Mouse (Mus musculus) MEL (cell line): ENCODE results near the gene Sec14l4. TPM values are rescaled to one million over a fixed set of nuclear protein-coding genes. Genes with fewer than 3 reads are reported as not detected.
A peak's percentile ranks its signal among the peaks of the same experiment; 100 is the strongest.

Experiments
- DNase-seq: peaks from one replicate; pipeline ENCODE4 v3.0.0; 2011; ENCODE audit warnings: low read depth, low spot score
- H3K27ac ChIP-seq: 2 replicates; pipeline ENCODE4 v1.5.1; 2012; ENCODE audit warnings: low read depth, mild to moderate bottlenecking, control low read depth, low read length, moderate library complexity; ENCODE audit not compliant: control insufficient read depth
- H3K27me3 ChIP-seq, 2 experiments: fragments of 150-350 bp in 1 of 2; sonication (generic) in 1 of 2; 2 replicates each; pipeline ENCODE4 v1.6.1; 2012; ENCODE audit warnings: low read length in 2 of 2, mild to moderate bottlenecking in 2 of 2, improper control_type of control experiment in 1 of 2, moderate library complexity in 1 of 2; ENCODE audit not compliant: insufficient read depth in 2 of 2, control insufficient read depth in 1 of 2
- H3K36me3 ChIP-seq, 2 experiments: 2 replicates each; pipeline ENCODE4 v1.6.1; 2012 to 2014; ENCODE audit warnings: low read length in 2 of 2, improper control_type of control experiment in 1 of 2, inconsistent platforms in 1 of 2, mild to moderate bottlenecking in 1 of 2; ENCODE audit not compliant: insufficient read depth in 2 of 2, control insufficient read depth in 1 of 2
- H3K4me1 ChIP-seq, 2 experiments: fragments of 150-350 bp in 1 of 2; sonication (generic) in 1 of 2; 2 replicates each; pipeline ENCODE4 v1.6.1; 2012; ENCODE audit warnings: low read length in 2 of 2, improper control_type of control experiment in 1 of 2, mild to moderate bottlenecking in 1 of 2; ENCODE audit not compliant: insufficient read depth in 2 of 2, control insufficient read depth in 1 of 2
- H3K4me3 ChIP-seq, 2 experiments: fragments of 150-350 bp in 1 of 2; sonication (generic) in 1 of 2; 2 replicates each; pipeline ENCODE4 v1.5.1; 2012; ENCODE audit warnings: low read depth in 2 of 2, low read length in 2 of 2, mild to moderate bottlenecking in 2 of 2, moderate library complexity in 2 of 2, control low read depth in 1 of 2, improper control_type of control experiment in 1 of 2; ENCODE audit not compliant: control insufficient read depth in 1 of 2, insufficient read depth in 1 of 2
- H3K79me2 ChIP-seq: 2 replicates; pipeline ENCODE4 v1.6.1; 2012; ENCODE audit warnings: mild to moderate bottlenecking, low read length, moderate library complexity; ENCODE audit not compliant: control insufficient read depth, poor library complexity, insufficient read depth
- H3K9ac ChIP-seq: 2 replicates; pipeline ENCODE4 v1.6.1; 2012; ENCODE audit warnings: low read depth, mild to moderate bottlenecking, control low read depth, low read length, moderate library complexity; ENCODE audit not compliant: control insufficient read depth, poor library complexity, severe bottlenecking
- H3K9me3 ChIP-seq: fragments of 150-350 bp; sonication (generic); replicated peaks from 2 replicates; pipeline ENCODE4 v1.6.1; 2012; ENCODE audit warnings: mild to moderate bottlenecking, low read length, improper control_type of control experiment, moderate library complexity; ENCODE audit not compliant: insufficient read depth
- BHLHE40 ChIP-seq: IDR thresholded peaks from 2 replicates; pipeline ENCODE4 v1.6.1; 2012; ENCODE audit warnings: low read depth, mild to moderate bottlenecking, inconsistent platforms, low read length, improper control_type of control experiment, borderline replicate concordance
- CHD2 ChIP-seq: IDR thresholded peaks from 2 replicates; pipeline ENCODE4 v1.6.1; 2011; ENCODE audit warnings: low read length, improper control_type of control experiment
- E2F4 ChIP-seq: IDR thresholded peaks from 2 replicates; pipeline ENCODE4 v1.6.1; 2011; ENCODE audit warnings: low read depth, low read length, improper control_type of control experiment, borderline replicate concordance
- EP300 ChIP-seq, 2 experiments: IDR thresholded peaks; 2 replicates each; pipeline ENCODE4 v1.6.1; 2011; ENCODE audit warnings: improper control_type of control experiment in 2 of 2, low read length in 2 of 2, low read depth in 1 of 2, mild to moderate bottlenecking in 1 of 2
- ETS1 ChIP-seq: IDR thresholded peaks from 2 replicates; pipeline ENCODE4 v1.6.1; 2012; ENCODE audit warnings: low read depth, mild to moderate bottlenecking, inconsistent platforms, low read length, improper control_type of control experiment, moderate library complexity
- GABPA ChIP-seq: IDR thresholded peaks from 2 replicates; pipeline ENCODE4 v1.6.1; 2012; ENCODE audit warnings: low read depth, mild to moderate bottlenecking, inconsistent platforms, low read length, improper control_type of control experiment, moderate library complexity
- GATA1 ChIP-seq: IDR thresholded peaks from 2 replicates; pipeline ENCODE4 v1.6.1; 2011; ENCODE audit warnings: low read depth, low read length, improper control_type of control experiment
- HCFC1 ChIP-seq: IDR thresholded peaks from 2 replicates; pipeline ENCODE4 v1.6.1; 2012; ENCODE audit warnings: low read depth, mild to moderate bottlenecking, inconsistent platforms, low read length, improper control_type of control experiment, moderate library complexity
- JUND ChIP-seq: IDR thresholded peaks from 2 replicates; pipeline ENCODE4 v1.6.1; 2011; ENCODE audit warnings: low read depth, mild to moderate bottlenecking, improper control_type of control experiment, low read length
- KAT2A ChIP-seq: conservative IDR thresholded peaks from 2 replicates; pipeline ENCODE4 v1.6.1; 2012; ENCODE audit warnings: low read depth, low read length, improper control_type of control experiment, inconsistent platforms
- MXI1 ChIP-seq: IDR thresholded peaks from 2 replicates; pipeline ENCODE4 v1.6.1; 2011; ENCODE audit warnings: mild to moderate bottlenecking, low read depth, low read length, improper control_type of control experiment
- MYB ChIP-seq: IDR thresholded peaks from 2 replicates; pipeline ENCODE4 v1.6.1; 2011; ENCODE audit warnings: mild to moderate bottlenecking, low read depth, low read length, improper control_type of control experiment
- NRF1 ChIP-seq: IDR thresholded peaks from 2 replicates; pipeline ENCODE4 v1.6.1; 2014; ENCODE audit warnings: low read depth, mild to moderate bottlenecking, inconsistent platforms, low read length, improper control_type of control experiment, moderate library complexity; ENCODE audit not compliant: poor library complexity, insufficient read depth, severe bottlenecking
- POLR2AphosphoS2 ChIP-seq: IDR thresholded peaks from 2 replicates; pipeline ENCODE4 v1.6.1; 2011; ENCODE audit warnings: low read length, improper control_type of control experiment
- RCOR1 ChIP-seq: IDR thresholded peaks from 2 replicates; pipeline ENCODE4 v1.6.1; 2012; ENCODE audit warnings: low read depth, mild to moderate bottlenecking, inconsistent platforms, low read length, improper control_type of control experiment
- UBTF ChIP-seq: IDR thresholded peaks from 2 replicates; pipeline ENCODE4 v1.6.1; 2012; ENCODE audit warnings: low read depth, mild to moderate bottlenecking, inconsistent platforms, low read length, improper control_type of control experiment, moderate library complexity, borderline replicate concordance; ENCODE audit not compliant: insufficient read depth
- USF1 ChIP-seq: IDR thresholded peaks from 2 replicates; pipeline ENCODE4 v1.6.1; 2014; ENCODE audit warnings: low read depth, mild to moderate bottlenecking, inconsistent platforms, low read length, improper control_type of control experiment, moderate library complexity
- ZNF384 ChIP-seq: IDR thresholded peaks from 2 replicates; pipeline ENCODE4 v1.6.1; 2012; ENCODE audit warnings: low read depth, mild to moderate bottlenecking, inconsistent platforms, low read length, improper control_type of control experiment
- polyA plus RNA-seq, 2 experiments: library from polyadenylated mRNA; stranded (reverse) in 1 of 2; unstranded in 1 of 2; fragments of >175 nt in 1 of 2; fragments of >200 nt in 1 of 2; gene quantifications; 2 replicates each; pipeline versions ENCODE4 v1.2.1 to v1.2.4; 2012; ENCODE audit warnings: low replicate concordance in 2 of 2, low read depth in 1 of 2; ENCODE audit not compliant: insufficient read length in 2 of 2, insufficient read depth in 1 of 2, missing spikeins in 1 of 2
- total RNA-seq: library from RNA; depleted of rRNA; stranded (reverse); fragments of 300-350 nt; gene quantifications from 2 replicates; pipeline ENCODE4 v1.2.3, GENCODE M21; 2012

The Sec14l4 gene
- total and polyA plus RNA-seq, 3 experiments, result not detected

DNA sequence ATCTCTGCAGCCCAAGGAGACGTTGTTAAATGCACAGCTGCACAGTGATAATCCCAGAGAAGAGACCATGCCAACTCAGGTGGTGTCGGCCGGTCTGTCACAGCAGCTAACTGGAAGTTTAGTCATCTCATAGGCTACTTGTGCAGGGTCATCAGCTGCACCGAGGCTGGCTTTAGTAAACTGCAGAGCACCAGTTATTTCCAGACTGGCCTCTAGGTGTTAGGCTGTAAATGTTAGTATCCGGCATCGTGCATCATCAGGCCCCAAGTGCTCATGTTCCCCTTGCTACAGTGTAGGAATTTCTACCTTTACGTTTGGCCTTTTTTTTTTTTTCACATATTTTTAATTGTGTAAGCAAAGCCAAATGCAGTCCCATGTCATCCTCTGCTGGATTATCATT is 2.2 kb downstream of the Sec14l4 start:
- peaks cover 0 to 7% of the 10 kb centered on the region in 2 experiments; a peak in 2 of 4 replicates for H3K36me3 ChIP-seq
- DNase-seq, result no peak
- no peak overlapping the region for H3K27ac ChIP-seq
- no peak overlapping the region for H3K4me3 ChIP-seq
- H3K4me1 ChIP-seq, result peaks cover 0 to 12% of the 10 kb centered on the region in 2 experiments; a peak in 2 of 4 replicates
- H3K9me3 ChIP-seq, result no peaks in the 10 kb centered on the region
- no peak overlapping the region for H3K9ac ChIP-seq
- H3K79me2 ChIP-seq, result no peaks in the 10 kb centered on the region
- peaks cover 0 to 2% of the 10 kb centered on the region in 2 experiments; a peak in 3 of 4 replicates for H3K27me3 ChIP-seq
- TF ChIP-seq HCFC1 (no peak), POLR2AphosphoS2 (no peak), UBTF (no peak), ZNF384 (no peak), KAT2A (no peak), GABPA (no peak), MXI1 (no peak), E2F4 (no peak), CHD2 (no peak), MYB (no peak), USF1 (no peak), BHLHE40 (no peak), NRF1 (no peak), JUND (no peak), RCOR1 (no peak)

DNA sequence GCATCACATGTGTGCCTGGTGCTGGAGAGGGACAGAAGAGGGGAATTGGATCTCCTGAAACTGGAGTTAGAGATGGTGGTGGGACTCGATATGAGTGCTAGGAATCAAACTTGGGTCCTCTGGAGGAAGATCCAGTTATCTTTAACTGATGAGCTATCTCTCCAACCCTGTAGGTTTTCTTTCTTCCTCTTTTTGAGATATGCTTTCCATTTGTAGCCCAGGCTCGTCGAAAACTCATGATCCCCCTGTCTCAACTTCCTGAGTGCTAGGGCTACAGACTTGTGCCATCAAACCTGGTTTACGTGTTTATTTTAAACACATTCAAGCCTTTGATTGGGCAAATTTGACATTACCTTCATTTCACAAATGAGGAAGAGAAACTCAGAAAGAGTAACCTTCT is 2.9 kb downstream of the Sec14l4 start:
- TF ChIP-seq EP300 (IDR thresholded peaks at IDR 0.05; ENCODE audit: low read depth in 1 of 2, low read length in 2 of 2) (peak in 1 of 2 experiments; percentile 67; a peak in 2 of 4 replicates), ETS1 (no peak), GATA1 (peak; percentile 86)
- Histone ChIP-seq H3K27ac (no peak overlapping the region), H3K79me2 (no peaks in the 10 kb centered on the region), H3K9me3 (no peaks in the 10 kb centered on the region), H3K9ac (no peak overlapping the region), H3K4me3 (no peak overlapping the region), H3K27me3 (peaks cover 0 to 2% of the 10 kb centered on the region in 2 experiments; a peak in 3 of 4 replicates), H3K4me1 (peaks cover 0 to 12% of the 10 kb centered on the region in 2 experiments; a peak in 2 of 4 replicates), H3K36me3 (peaks cover 0 to 7% of the 10 kb centered on the region in 2 experiments; a peak in 2 of 4 replicates)
- DNase-seq, result peak; percentile 63
